Mouse (Mus musculus) C2C12 (cell line): ENCODE measurements around the gene Tubb4a. TPM values are rescaled to one million over a fixed set of nuclear protein-coding genes. Genes with fewer than 3 reads are reported as not detected.
"Not testable (repeated sequence)": the region's sequence is repeated elsewhere in the genome, so short reads cannot be mapped to it uniquely, and the experiment has no call there.

Experiments
- H3K27me3 ChIP-seq: one replicate; pipeline ENCODE4 v1.6.1; 2011; ENCODE audit not compliant: control insufficient read depth, insufficient read depth, insufficient read length
- H3K36me3 ChIP-seq: one replicate; pipeline ENCODE4 v1.6.1; 2011; ENCODE audit not compliant: control insufficient read depth, insufficient read depth
- H3K4me3 ChIP-seq: one replicate; pipeline ENCODE4 v1.5.1; 2011; ENCODE audit warnings: mild to moderate bottlenecking, control low read depth; ENCODE audit not compliant: poor library complexity, insufficient read depth, severe bottlenecking
- H3K79me2 ChIP-seq: one replicate; pipeline ENCODE4 v1.6.1; 2011; ENCODE audit not compliant: control insufficient read depth, insufficient read depth
- H3K79me3 ChIP-seq: one replicate; pipeline ENCODE4 v1.6.1; 2011; ENCODE audit warnings: low read depth, control low read depth
- H3ac ChIP-seq: one replicate; pipeline ENCODE3; 2011; ENCODE audit warnings: low read depth; ENCODE audit not compliant: control insufficient read depth, insufficient read length
- CEBPB ChIP-seq: IDR thresholded peaks from one replicate; pipeline ENCODE4 v1.6.1; 2011; ENCODE audit warnings: low read depth, mild to moderate bottlenecking, control low read depth, moderate library complexity
- CTCF ChIP-seq: IDR thresholded peaks from one replicate; pipeline ENCODE4 v1.5.1; 2011; ENCODE audit not compliant: control insufficient read depth, insufficient read depth, insufficient read length
- FOSL1 ChIP-seq: IDR thresholded peaks from one replicate; pipeline ENCODE4 v1.8.0; 2011; ENCODE audit warnings: mild to moderate bottlenecking, low read length; ENCODE audit not compliant: poor library complexity, insufficient read depth, severe bottlenecking
- MAX ChIP-seq: IDR thresholded peaks from one replicate; pipeline ENCODE4 v1.6.1; 2011; ENCODE audit warnings: mild to moderate bottlenecking, control low read depth
- MYOD1 ChIP-seq: IDR thresholded peaks from one replicate; pipeline ENCODE4 v1.6.1; 2011; ENCODE audit warnings: low read depth; ENCODE audit not compliant: control insufficient read depth, insufficient read length
- MYOG ChIP-seq: IDR thresholded peaks from one replicate; pipeline ENCODE4 v1.6.1; 2011; ENCODE audit not compliant: control insufficient read depth, insufficient read length; ENCODE audit errors: extremely low read depth
- USF1 ChIP-seq: IDR thresholded peaks from one replicate; pipeline ENCODE4 v1.6.1; 2011; ENCODE audit warnings: low read depth, mild to moderate bottlenecking, control low read depth, moderate library complexity
- long read RNA-seq, 2 experiments: library from polyadenylated mRNA; unstranded; transcript quantifications; one replicate each; pipeline ENCODE4 v2.0.0; 2019 to 2020
- polyA plus RNA-seq: library from polyadenylated mRNA; unstranded; fragments of >200 nt; fragmentation: generic; extraction: Trizol; gene quantifications from one replicate; pipeline ENCODE4 v1.2.1, GENCODE M21; 2012; ENCODE audit warnings: missing spikeins

Gene Tubb4a
- polyA plus RNA-seq, result 0.18 TPM
- long read RNA-seq, experiment 1, result 0 reads
- long read RNA-seq, experiment 2, result 0 reads

- no peaks in the 10 kb centered on the region for H3K79me2 ChIP-seq
- no peaks in the 10 kb centered on the region for H3K79me3 ChIP-seq
- TF ChIP-seq MYOG (no peak), MYOD1 (no peak), MAX (no peak), USF1 (no peak), CTCF (no peak), CEBPB (no peak), FOSL1 (no peak)
- H3K4me3 ChIP-seq, result no peak within 1 kb of the TSS
- peaks cover 43% of the 10 kb centered on the region for H3K27me3 ChIP-seq
- H3ac ChIP-seq, result no peak within 1 kb of the TSS
- no peaks in the 10 kb centered on the region for H3K36me3 ChIP-seq
Measured at GRCm38 (mm10) chr17:57087049-57087832, at the start of gene Tubb4a. Gene Tubb4a, minus strand, starts transcription at chr17:57087782.

GRCm38 (mm10) chr17:57135635-57136034, 48.1 kb upstream of the Tubb4a start:
- TF ChIP-seq CTCF, result no peak
- no peak for TF ChIP-seq MYOD1
- TF ChIP-seq CEBPB, result no peak
- TF ChIP-seq USF1, result no peak
- TF ChIP-seq FOSL1, result no peak
- no peak for TF ChIP-seq MAX
- no peak for TF ChIP-seq MYOG
- H3K79me2 ChIP-seq, result no peaks in the 10 kb centered on the region
- H3K79me3 ChIP-seq, result no peaks in the 10 kb centered on the region
- no peaks in the 10 kb centered on the region for H3K36me3 ChIP-seq
- no peak overlapping the region for H3ac ChIP-seq
- peaks cover 5% of the 10 kb centered on the region for H3K27me3 ChIP-seq
- H3K4me3 ChIP-seq, result no peak overlapping the region

- TF ChIP-seq CTCF, result no peak
- TF ChIP-seq MYOG, result no peak
- TF ChIP-seq FOSL1, result no peak
- TF ChIP-seq MAX, result no peak
- no peak for TF ChIP-seq MYOD1
- no peak for TF ChIP-seq CEBPB
- TF ChIP-seq USF1, result no peak
- Histone ChIP-seq H3ac (no peak overlapping the region), H3K79me2 (no peaks in the 10 kb centered on the region), H3K27me3 (peaks cover 5% of the 10 kb centered on the region), H3K4me3 (no peak overlapping the region), H3K36me3 (no peaks in the 10 kb centered on the region), H3K79me3 (no peaks in the 10 kb centered on the region)
Measured at GRCm38 (mm10) chr17:57134693-57135092, 47.1 kb upstream of the Tubb4a start.

GRCm38 (mm10) chr17:57134021-57134420, 46.4 kb upstream of the Tubb4a start:
- H3ac ChIP-seq, H3K36me3 ChIP-seq, H3K79me3 ChIP-seq, H3K27me3 ChIP-seq, H3K79me2 ChIP-seq, H3K4me3 ChIP-seq: not testable (repeated sequence)

GRCm38 (mm10) chr17:57131793-57132192, 44.2 kb upstream of the Tubb4a start:
- Histone ChIP-seq H3K27me3 (peaks cover 10% of the 10 kb centered on the region), H3K79me2 (no peaks in the 10 kb centered on the region), H3K4me3 (no peak overlapping the region), H3ac (no peak overlapping the region), H3K79me3 (no peaks in the 10 kb centered on the region), H3K36me3 (no peaks in the 10 kb centered on the region)
- TF ChIP-seq MYOG, result no peak
- TF ChIP-seq CTCF, result no peak
- TF ChIP-seq CEBPB, result no peak
- no peak for TF ChIP-seq MAX
- TF ChIP-seq USF1, result no peak

- no peak overlapping the region for H3ac ChIP-seq
- no peaks in the 10 kb centered on the region for H3K79me2 ChIP-seq
- no peaks in the 10 kb centered on the region for H3K79me3 ChIP-seq
- H3K4me3 ChIP-seq, result no peak overlapping the region
- no peaks in the 10 kb centered on the region for H3K36me3 ChIP-seq
- peaks cover 5% of the 10 kb centered on the region for H3K27me3 ChIP-seq
- no peak for TF ChIP-seq CEBPB
Measured at GRCm38 (mm10) chr17:57125853-57126622, 38.5 kb upstream of the Tubb4a start.
